Mouse (Mus musculus): Measurements from ENCODE around the gene Pcbp3.

Pcbp3 gene

GRCm38 (mm10) chr10:76846480-76846879 is 115.2 kb downstream of the Pcbp3 start:
- DNase-seq (ENCODE audit: low spot score in 2 of 2) = no peak

GRCm38 (mm10) chr10:76844901-76845300 is 116.8 kb downstream of the Pcbp3 start:
- no peak for DNase-seq (ENCODE audit: low spot score in 2 of 2)

GRCm38 (mm10) chr10:76844365-76844764 is 117.3 kb downstream of the Pcbp3 start:
- no peak for DNase-seq (ENCODE audit: low spot score in 2 of 2)

- no peak for DNase-seq (ENCODE audit: low spot score in 2 of 2)
Measured at GRCm38 (mm10) chr10:76842087-76842486, 119.6 kb downstream of the Pcbp3 start.

- no peak for DNase-seq (ENCODE audit: low spot score in 2 of 2)
Measured at GRCm38 (mm10) chr10:76841220-76841619, 120.5 kb downstream of the Pcbp3 start.

GRCm38 (mm10) chr10:76840566-76840965 is 121.1 kb downstream of the Pcbp3 start:
- DNase-seq (ENCODE audit: low spot score in 2 of 2) = no peak

GRCm38 (mm10) chr10:76835497-76836357 is 126.0 kb downstream of the Pcbp3 start:
- peak; percentile 10 to 72 for DNase-seq (ENCODE audit: low spot score in 2 of 2)

- DNase-seq (ENCODE audit: low spot score in 2 of 2) = no peak
Measured at GRCm38 (mm10) chr10:76832841-76833240, 128.8 kb downstream of the Pcbp3 start.

GRCm38 (mm10) chr10:76831915-76832314 is 129.8 kb downstream of the Pcbp3 start:
- DNase-seq (ENCODE audit: low spot score in 2 of 2) = no peak

GRCm38 (mm10) chr10:76831151-76831550 is 130.5 kb downstream of the Pcbp3 start:
- no peak for DNase-seq (ENCODE audit: low spot score in 2 of 2)

- no peak for DNase-seq (ENCODE audit: low spot score in 2 of 2)
Measured at GRCm38 (mm10) chr10:76828936-76829335, 132.8 kb downstream of the Pcbp3 start.

- DNase-seq (ENCODE audit: low spot score in 2 of 2) = no peak
Measured at GRCm38 (mm10) chr10:76822698-76823097, 139.0 kb downstream of the Pcbp3 start.

- DNase-seq (ENCODE audit: low spot score in 2 of 2) = no peak
Measured at GRCm38 (mm10) chr10:76819321-76819720, 142.4 kb downstream of the Pcbp3 start.

GRCm38 (mm10) chr10:76818337-76818736 is 143.3 kb downstream of the Pcbp3 start:
- DNase-seq (ENCODE audit: low spot score in 2 of 2) = no peak

- no peak for DNase-seq (ENCODE audit: low spot score in 2 of 2)
Measured at GRCm38 (mm10) chr10:76816930-76817329, 144.8 kb downstream of the Pcbp3 start.

GRCm38 (mm10) chr10:76816436-76816835 is 145.3 kb downstream of the Pcbp3 start:
- DNase-seq (ENCODE audit: low spot score in 2 of 2) = no peak

- DNase-seq (ENCODE audit: low spot score in 2 of 2) = no peak
Measured at GRCm38 (mm10) chr10:76815481-76815880, 146.2 kb downstream of the Pcbp3 start.

- DNase-seq (ENCODE audit: low spot score in 2 of 2) = no peak
Measured at GRCm38 (mm10) chr10:76814811-76815210, 146.9 kb downstream of the Pcbp3 start.

- no peak for DNase-seq (ENCODE audit: low spot score in 2 of 2)
Measured at GRCm38 (mm10) chr10:76809916-76810660, 151.6 kb downstream of the Pcbp3 start.

GRCm38 (mm10) chr10:76809439-76809838 is 152.2 kb downstream of the Pcbp3 start:
- DNase-seq (ENCODE audit: low spot score in 2 of 2) = no peak

GRCm38 (mm10) chr10:76808446-76809400 is 153.0 kb downstream of the Pcbp3 start:
- DNase-seq (ENCODE audit: low spot score in 2 of 2) = no peak

- DNase-seq (ENCODE audit: low spot score in 2 of 2) = no peak
Measured at GRCm38 (mm10) chr10:76802500-76802885, 159.2 kb downstream of the Pcbp3 start.

Measured in heart, adult 9 months (tissue).